Mouse (Mus musculus): ENCODE measurements at regions not wholly inside any gene's neighbourhood (a gene's known extent, or its start where the extent isn't known, plus 50 kb on each side); places are given as distances from the start of the nearest gene placed in this dataset.
A peak's percentile ranks its signal among the peaks of the same experiment; 100 is the strongest.

GRCm38 (mm10) chr1:63977956-63978355, 144.1 kb downstream of the Klf7 start:
- DNase-seq (ENCODE audit: low spot score) = no peak

GRCm38 (mm10) chr1:63977302-63977888, 144.7 kb downstream of the Klf7 start:
- no peak for DNase-seq (ENCODE audit: low spot score)

DNA sequence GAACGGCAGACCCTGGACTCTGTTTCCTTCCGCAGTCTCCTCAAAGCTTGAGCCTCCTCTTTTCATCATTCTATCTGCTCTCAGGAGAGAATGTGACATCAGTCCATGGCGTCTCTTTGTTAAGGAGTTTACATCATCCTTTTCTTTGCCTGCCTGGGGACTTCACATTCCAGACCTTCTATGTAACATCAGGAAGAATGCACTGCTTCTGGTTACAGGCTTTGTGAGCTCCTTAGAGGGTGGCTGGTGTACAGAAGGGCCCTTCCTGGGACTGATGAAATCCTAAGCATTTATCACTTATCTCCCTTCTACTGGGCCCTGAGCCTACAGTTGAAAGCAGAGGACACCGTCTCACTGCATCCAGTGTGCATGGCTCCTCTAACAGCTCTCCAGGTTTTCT, 145.2 kb downstream of the Klf7 start:
- DNase-seq (ENCODE audit: low spot score) = no peak

DNA sequence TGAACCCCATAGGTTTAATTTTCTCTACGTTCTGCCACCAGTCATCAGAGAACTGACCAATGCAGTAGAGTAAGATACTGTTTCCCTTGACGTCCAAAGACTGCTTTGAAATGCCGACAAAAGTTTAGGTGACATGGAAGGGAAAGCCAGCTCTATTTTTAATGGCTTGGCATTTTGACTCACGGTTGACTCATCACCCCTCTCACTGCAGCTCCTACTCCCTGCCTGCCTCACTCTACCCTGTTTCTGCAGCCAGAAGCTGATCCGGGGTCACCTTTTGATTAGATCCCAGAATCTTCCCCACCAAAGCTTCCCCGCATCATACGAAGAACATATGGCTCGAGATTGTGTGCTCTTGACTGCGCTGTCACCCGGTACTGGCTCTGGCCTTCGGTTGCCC, 154.2 kb downstream of the Klf7 start:
- no peak for DNase-seq (ENCODE audit: low spot score)

DNA sequence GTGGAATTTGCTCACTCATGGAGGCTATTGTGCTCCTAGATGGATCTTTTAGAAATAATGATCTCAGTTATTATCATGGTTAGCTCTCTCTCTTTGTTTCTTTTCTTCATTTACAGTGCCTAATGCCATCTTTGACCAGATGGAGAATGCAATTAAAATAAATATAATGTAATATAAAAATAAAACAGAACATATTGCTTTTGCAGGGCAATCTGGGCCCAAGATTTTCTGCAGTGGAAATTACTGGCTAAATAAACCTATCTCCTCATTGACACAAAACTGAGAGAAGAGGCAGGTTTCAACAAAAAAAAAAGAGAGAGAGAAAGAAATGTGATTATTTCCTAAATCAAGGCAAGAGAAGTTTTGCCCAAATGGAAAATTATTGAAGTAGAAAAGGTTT, 156.6 kb downstream of the Klf7 start:
- DNase-seq (ENCODE audit: low spot score) = peak; percentile 39

GRCm38 (mm10) chr1:63964519-63964918, 157.6 kb downstream of the Klf7 start:
- DNase-seq (ENCODE audit: low spot score) = peak; percentile 37

DNA sequence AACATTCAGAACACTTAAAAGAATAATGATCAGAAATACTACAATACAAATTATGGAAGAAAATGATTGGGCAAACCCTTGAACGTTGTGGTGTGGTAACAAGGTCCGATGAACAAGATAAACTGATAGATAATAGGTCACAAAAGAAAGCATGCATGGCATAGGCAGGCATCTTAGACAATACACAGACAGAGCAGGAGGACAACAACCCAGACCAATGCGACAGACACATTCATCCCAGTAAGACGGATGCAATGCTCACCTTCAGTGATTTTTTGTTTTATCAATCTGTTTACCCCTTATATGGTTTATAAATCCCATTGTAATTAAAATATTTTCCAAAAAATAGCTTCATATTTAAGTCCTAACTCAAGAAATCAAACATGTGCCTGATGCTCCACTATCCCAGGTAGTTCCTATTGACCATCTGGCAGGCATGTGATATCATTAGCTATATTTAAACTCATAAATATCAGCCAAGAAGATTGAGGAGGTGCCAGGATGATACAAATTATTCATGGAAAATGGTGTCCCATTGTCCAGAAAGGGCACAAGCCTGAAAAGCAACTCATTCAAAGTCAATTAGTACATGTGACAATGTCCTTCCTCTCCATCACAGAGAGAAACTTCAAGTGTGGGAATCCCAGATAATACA, 166.3 kb downstream of the Klf7 start:
- no peak for DNase-seq (ENCODE audit: low spot score)

DNA sequence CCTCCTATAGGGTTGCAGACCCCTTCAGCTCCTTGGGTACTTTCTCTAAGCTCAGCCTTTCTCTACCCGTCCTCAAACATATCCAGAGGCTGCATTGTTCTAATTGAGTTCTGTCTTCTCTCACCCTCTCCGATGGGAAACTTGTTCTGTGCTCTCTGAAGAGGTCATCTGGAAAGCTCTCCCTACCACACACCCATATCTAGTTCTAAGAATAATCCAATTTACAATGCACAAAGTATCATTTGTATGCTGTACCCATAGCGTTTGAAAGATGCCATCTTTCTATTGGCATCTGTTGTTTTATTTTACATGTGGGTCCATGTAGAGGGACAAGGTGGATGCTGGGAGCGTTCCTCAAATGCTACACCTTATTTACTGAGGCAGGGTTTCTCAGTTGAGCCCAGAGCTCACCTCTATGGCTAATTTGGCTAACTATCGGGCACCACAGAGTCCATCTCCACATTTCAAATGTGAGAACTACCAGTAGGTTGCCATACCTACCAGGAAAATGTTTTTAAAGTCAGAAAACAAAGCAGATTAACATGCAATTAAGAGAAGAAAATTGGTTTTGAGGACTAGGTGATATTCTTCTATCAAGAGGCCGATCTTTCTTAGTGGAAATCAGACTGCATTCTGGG, 167.1 kb downstream of the Klf7 start:
- no peak for DNase-seq (ENCODE audit: low spot score)

DNA sequence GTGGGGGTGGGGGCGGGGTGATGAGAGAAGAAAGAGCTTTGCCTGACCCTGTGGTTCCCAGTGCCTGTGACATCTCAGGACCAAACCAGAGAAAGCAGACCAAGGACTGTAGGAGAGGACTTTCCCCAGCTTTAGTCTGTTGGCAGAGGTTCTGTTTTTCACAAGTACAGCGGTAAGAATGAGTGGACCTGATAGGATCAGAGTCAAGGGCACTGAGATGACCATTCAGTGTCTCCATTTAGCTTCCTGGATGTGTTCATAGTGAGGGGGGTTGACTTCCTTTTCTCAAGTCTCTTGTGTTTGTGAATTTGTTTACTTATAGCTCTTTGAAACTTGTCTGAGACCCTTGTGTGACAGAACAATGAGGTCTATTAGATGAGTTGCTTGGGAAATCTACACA, 167.9 kb downstream of the Klf7 start:
- DNase-seq (ENCODE audit: low spot score) = no peak

DNA sequence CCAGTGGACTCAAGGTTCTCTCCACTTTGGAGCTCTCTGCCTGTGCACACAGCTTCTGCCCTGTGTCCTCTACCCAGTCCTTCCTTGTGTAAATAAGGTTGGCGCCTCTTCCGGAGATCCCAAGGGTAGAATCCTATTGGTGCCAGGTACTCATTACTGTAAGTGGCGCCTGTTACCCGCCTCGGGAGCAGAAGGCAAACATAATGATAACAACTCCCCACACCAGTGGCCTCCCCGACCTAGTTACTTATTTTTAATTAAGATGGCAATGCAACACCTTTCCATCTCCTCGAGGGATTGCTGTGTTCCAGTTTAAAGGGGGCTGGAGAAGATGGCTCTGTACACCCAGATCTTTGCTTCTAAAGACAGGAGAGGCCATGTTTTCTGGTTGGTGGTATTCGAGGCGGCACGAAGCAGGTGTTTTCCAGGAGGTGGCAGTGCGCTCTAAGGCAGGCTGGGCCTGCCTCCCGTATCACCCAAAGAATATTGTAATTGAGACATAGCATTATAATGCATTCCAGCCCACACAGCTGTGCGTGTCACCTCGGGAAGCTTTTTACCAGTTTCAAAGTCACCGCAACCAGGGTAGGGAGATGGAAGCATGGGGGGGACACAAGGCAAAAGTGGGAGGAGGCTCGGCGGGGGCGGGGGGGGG, 168.7 kb downstream of the Klf7 start:
- DNase-seq (ENCODE audit: low spot score) = peak; percentile 60

- no peak for DNase-seq (ENCODE audit: low spot score)
These were observed 170.4 kb downstream of the Klf7 start for GRCm38 (mm10) chr1:63951663-63952062.

GRCm38 (mm10) chr1:63947278-63947677, 174.8 kb downstream of the Klf7 start:
- no peak for DNase-seq (ENCODE audit: low spot score)

- DNase-seq (ENCODE audit: low spot score) = no peak
These were observed 175.2 kb downstream of the Klf7 start for GRCm38 (mm10) chr1:63946834-63947233.

GRCm38 (mm10) chr1:63944786-63945185, 175.7 kb upstream of the 4933402D24Rik start:
- DNase-seq (ENCODE audit: low spot score) = no peak

- no peak for DNase-seq (ENCODE audit: low spot score)
These were observed 169.3 kb upstream of the 4933402D24Rik start for GRCm38 (mm10) chr1:63938416-63938815.

DNA sequence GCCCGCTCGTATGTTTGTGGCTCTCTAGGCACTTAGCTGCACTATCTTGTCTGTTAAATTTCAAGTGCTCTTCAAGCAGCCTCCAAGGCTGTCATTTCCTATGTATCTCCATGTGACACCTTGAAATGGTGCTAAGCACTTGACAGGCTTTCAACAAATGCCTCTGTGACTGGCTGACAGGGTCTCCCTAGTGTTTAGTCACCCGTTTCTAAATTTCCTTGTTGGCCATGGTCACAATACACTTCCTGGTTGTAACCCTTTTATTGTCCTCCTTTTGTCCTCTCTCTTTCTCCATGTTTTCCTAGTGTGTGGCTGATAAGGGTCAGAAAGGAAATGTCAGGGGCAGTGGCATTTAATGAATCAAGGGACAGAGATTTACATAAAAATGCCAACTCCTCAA, 168.4 kb upstream of the 4933402D24Rik start:
- DNase-seq (ENCODE audit: low spot score) = no peak

DNA sequence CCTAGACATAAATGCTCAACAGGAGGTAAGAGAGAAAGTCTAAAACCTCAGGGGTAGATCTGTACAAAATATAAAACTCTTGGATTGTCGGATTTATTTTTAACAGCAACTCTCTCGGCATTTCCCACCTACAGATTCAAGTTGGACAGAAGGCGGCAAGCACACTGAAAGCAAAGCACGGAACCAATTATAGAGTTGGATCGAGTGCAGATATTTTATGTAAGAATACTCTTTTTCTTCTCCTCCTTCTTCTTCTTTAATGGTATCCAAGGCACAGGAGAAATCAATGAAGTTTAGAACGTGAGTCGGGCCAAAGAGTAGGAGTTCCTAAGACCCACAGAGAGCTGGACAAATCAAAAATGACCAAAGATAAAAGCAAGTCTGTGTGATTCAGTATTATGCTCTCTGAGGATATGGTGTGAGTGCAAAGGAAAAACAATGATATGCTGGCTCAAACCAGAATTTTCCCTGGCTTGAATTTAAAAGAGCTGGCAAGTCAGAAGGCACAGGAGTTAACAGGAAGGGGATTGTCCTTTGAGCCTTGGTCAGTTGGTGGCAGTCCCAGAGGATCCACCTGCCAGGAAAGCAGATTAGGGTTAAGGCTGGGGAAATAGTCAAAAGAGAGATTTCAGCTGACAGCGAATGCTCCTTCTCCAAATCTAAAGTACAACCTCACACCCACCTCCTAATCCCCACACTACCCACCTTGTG, 165.7 kb upstream of the 4933402D24Rik start:
- peak; percentile 29 for DNase-seq (ENCODE audit: low spot score)

DNA sequence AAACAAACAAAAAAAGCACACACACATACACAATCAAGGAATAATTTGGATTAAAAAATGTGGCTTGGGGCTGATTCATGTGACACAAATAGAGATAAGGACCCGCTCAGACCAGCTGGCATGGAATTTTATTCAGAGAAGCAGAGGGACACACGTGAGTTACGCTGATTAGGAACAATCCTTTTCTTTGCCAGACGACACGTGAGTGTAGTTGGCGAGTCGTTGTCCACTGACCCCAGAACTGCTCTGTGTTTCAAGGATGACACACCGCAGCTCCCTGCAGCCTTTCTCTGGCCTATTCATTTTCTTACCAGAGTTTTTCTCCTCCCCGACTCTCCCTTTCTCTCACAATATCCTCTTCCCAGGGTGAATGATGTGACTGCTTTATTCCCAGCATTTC, 163.4 kb upstream of the 4933402D24Rik start:
- DNase-seq (ENCODE audit: low spot score) = no peak

- DNase-seq (ENCODE audit: low spot score) = no peak
These were observed 160.5 kb upstream of the 4933402D24Rik start for GRCm38 (mm10) chr1:63929362-63930125.

GRCm38 (mm10) chr1:63928850-63929249, 159.8 kb upstream of the 4933402D24Rik start:
- DNase-seq (ENCODE audit: low spot score) = no peak

DNA sequence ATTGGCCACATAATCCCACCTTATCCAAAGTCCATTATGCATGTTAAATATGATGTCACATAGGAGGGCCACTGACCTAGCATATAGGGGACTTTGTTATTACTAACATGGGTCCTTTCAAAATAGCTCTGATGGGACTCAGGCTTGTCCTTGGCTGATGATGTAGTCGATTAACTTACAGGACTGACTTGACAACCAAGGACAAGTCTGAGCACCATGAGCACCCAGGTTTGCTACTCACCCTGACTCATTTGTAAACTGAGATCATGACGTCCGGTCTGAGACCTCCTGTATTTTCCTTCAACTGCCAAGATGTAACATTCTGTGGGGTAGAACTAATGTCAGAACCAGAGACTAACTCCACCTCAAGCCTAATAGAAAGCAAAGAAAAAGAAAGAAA, 159.3 kb upstream of the 4933402D24Rik start:
- no peak for DNase-seq (ENCODE audit: low spot score)

All from layer of hippocampus, adult 9-10 months (tissue).